Mouse (Mus musculus): Measurements from ENCODE around the gene Cdc37. TPM values are rescaled to one million over a fixed set of nuclear protein-coding genes. Genes with fewer than 3 reads are reported as not detected.

The Cdc37 gene
- polyA plus RNA-seq, 1 experiment from 2014 or later: 190 TPM

- no peaks in the 10 kb centered on the region for H3K36me3 ChIP-seq (ENCODE audit: control insufficient read depth, insufficient read depth, low read length)
- peaks cover 41% of the 10 kb centered on the region for H3K27me3 ChIP-seq (ENCODE audit: control insufficient read depth, insufficient read depth, low read length)
- H3K27ac ChIP-seq (ENCODE audit: low read depth, low read length): no peak overlapping the region
- no peak for ATAC-seq (ENCODE audit: low read depth)
- H3K4me3 ChIP-seq (ENCODE audit: low read depth, low read length): no peak overlapping the region
- no peak overlapping the region for H3K4me2 ChIP-seq (ENCODE audit: low read depth, low read length)
- H3K4me1 ChIP-seq (ENCODE audit: control insufficient read depth, insufficient read depth, low read length): peaks cover 15% of the 10 kb centered on the region
- WGBS: 34% methylated on average over 11 of the region's 11 CpGs
- no peaks in the 10 kb centered on the region for H3K9me3 ChIP-seq (ENCODE audit: control insufficient read depth, low read length)
- no peak overlapping the region for H3K9ac ChIP-seq (replicated peaks; ENCODE audit: low read depth, low read length)
Measured at GRCm38 (mm10) chr9:21163086-21164050, 13.6 kb upstream of the Cdc37 start.

DNA sequence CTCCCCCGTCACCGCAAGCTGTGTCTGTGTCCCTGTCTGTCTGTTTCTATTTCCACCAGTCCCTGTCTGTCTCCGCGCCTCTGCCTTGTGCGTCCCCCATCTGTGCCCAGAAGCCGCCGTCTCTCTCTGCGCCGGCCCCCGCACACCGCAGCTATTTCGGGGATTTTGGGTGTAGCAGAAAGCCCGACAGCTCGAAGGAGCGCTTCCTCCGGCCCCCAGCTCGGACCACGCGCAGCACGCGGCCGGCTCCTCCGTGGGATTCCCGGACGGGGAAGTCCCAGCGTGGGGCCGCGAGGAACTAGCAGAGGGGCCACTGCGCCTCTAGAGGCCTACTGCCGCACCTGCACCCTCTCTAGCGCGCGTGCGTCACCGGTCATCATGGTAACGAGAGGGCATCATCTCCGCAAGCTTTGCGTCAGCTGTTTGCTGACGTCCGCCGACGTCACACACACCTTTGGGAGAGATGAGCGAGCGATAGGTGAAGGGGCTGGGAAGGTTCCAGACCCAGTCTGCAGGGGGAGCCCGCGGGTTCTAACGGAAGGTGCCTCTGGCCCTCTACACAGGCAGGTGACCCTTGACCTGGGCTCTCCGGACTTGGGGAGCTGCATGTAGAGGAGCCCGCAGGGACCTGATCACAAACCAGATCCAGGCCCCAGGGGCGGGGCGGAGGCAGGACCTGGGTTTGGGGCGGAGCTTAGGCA lies 11.6 kb upstream of the Cdc37 start:
- ATAC-seq (ENCODE audit: low read depth): peak; percentile 66
- peaks cover 15% of the 10 kb centered on the region for H3K4me1 ChIP-seq (ENCODE audit: control insufficient read depth, insufficient read depth, low read length)
- H3K27me3 ChIP-seq (ENCODE audit: control insufficient read depth, insufficient read depth, low read length): peaks cover 33% of the 10 kb centered on the region
- no peaks in the 10 kb centered on the region for H3K9me3 ChIP-seq (ENCODE audit: control insufficient read depth, low read length)
- H3K4me3 ChIP-seq (ENCODE audit: low read depth, low read length): peak overlapping the region; percentile 45
- WGBS: under 1% methylated on average over 52 of the region's 52 CpGs
- H3K9ac ChIP-seq (replicated peaks; ENCODE audit: low read depth, low read length): peak overlapping the region; percentile 60
- H3K4me2 ChIP-seq (ENCODE audit: low read depth, low read length): peak overlapping the region; percentile 67
- H3K27ac ChIP-seq (ENCODE audit: low read depth, low read length): no peak overlapping the region
- no peaks in the 10 kb centered on the region for H3K36me3 ChIP-seq (ENCODE audit: control insufficient read depth, insufficient read depth, low read length)

GRCm38 (mm10) chr9:21154787-21155186 lies 5.0 kb upstream of the Cdc37 start:
- 94% methylated on average over 3 of the region's 3 CpGs for WGBS
- no peaks in the 10 kb centered on the region for H3K36me3 ChIP-seq (ENCODE audit: control insufficient read depth, insufficient read depth, low read length)

DNA sequence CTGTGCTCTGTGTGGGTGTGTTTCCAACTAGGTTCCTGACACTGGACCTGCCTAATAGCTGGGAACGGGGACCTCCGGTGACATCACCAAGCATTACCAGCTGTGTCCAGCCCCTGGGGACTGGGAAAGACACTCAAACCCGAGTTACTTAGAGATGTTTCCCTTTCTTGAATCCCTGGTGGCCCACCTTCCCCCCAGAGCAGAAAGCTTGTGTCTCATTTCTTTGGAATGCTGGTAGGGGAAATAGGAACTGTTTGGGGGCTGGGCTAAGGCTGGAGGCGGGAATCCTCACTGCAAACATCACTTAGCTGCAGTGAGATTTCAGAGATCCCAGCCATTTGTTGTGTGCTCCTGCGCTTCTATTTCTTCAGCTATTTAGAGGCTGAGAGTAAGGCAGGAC lies 4.1 kb upstream of the Cdc37 start:
- H3K9ac ChIP-seq (replicated peaks; ENCODE audit: low read depth, low read length): no peak overlapping the region

More at GRCm38 (mm10) chr9:21154787-21155186, 5.0 kb upstream of the Cdc37 start:
- no peak overlapping the region for H3K9ac ChIP-seq (replicated peaks; ENCODE audit: low read depth, low read length)
- no peaks in the 10 kb centered on the region for H3K27me3 ChIP-seq (ENCODE audit: control insufficient read depth, insufficient read depth, low read length)
- H3K4me1 ChIP-seq (ENCODE audit: control insufficient read depth, insufficient read depth, low read length): no peaks in the 10 kb centered on the region; the same call in 1 of the 2 replicates
- no peaks in the 10 kb centered on the region for H3K9me3 ChIP-seq (ENCODE audit: control insufficient read depth, low read length)
- no peak for ATAC-seq (ENCODE audit: low read depth)
- H3K4me2 ChIP-seq (ENCODE audit: low read depth, low read length): no peak overlapping the region
- H3K27ac ChIP-seq (ENCODE audit: low read depth, low read length): no peak overlapping the region
- no peak overlapping the region for H3K4me3 ChIP-seq (ENCODE audit: low read depth, low read length)

DNA sequence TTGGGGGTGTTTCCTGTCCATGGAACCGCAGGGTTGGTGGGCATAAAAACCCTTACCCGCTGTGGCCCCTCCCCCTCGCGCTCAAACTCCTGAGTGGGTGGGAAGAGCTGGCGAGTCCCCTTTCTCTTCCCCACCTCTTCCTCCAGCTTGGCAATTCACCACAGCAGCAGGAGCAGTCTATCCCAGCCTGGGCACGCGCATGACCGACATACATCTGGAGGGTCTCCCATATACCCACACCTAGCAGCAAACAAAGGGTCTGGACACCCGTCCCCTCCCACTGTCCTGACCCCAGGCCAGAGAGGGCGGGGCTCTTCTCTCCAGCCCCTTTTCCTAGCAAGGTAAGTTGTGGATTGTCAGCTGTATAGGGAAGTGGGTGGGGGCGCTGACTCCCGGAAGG lies 3.5 kb upstream of the Cdc37 start:
- 15% methylated on average over 12 of the region's 12 CpGs for WGBS
- no peak overlapping the region for H3K27ac ChIP-seq (ENCODE audit: low read depth, low read length)
- no peaks in the 10 kb centered on the region for H3K36me3 ChIP-seq (ENCODE audit: control insufficient read depth, insufficient read depth, low read length)
- H3K4me3 ChIP-seq (ENCODE audit: low read depth, low read length): peak overlapping the region; percentile 9; the same call in 1 of the 2 replicates
- no peak for ATAC-seq (ENCODE audit: low read depth)
- peak overlapping the region; percentile 38 for H3K4me2 ChIP-seq (ENCODE audit: low read depth, low read length)
- 0 out of 2 replicates have a peak overlapping the region, but pooled peaks have one; percentile 28 for H3K9ac ChIP-seq (replicated peaks; ENCODE audit: low read depth, low read length)
- H3K4me1 ChIP-seq (ENCODE audit: control insufficient read depth, insufficient read depth, low read length): peaks cover 10% of the 10 kb centered on the region
- H3K9me3 ChIP-seq (ENCODE audit: control insufficient read depth, low read length): no peaks in the 10 kb centered on the region
- H3K27me3 ChIP-seq (ENCODE audit: control insufficient read depth, insufficient read depth, low read length): no peaks in the 10 kb centered on the region

More for the DNA sequence above, 4.1 kb upstream of the Cdc37 start:
- Histone ChIP-seq H3K27me3 (ENCODE audit: control insufficient read depth, insufficient read depth, low read length) (no peaks in the 10 kb centered on the region), H3K4me3 (ENCODE audit: low read depth, low read length) (no peak overlapping the region; the same call in 1 of the 2 replicates), H3K4me2 (ENCODE audit: low read depth, low read length) (peak overlapping the region; percentile 38), H3K9me3 (ENCODE audit: control insufficient read depth, low read length) (no peaks in the 10 kb centered on the region), H3K4me1 (ENCODE audit: control insufficient read depth, insufficient read depth, low read length) (peaks cover 5% of the 10 kb centered on the region), H3K36me3 (ENCODE audit: control insufficient read depth, insufficient read depth, low read length) (no peaks in the 10 kb centered on the region), H3K27ac (ENCODE audit: low read depth, low read length) (no peak overlapping the region)
- no peak for ATAC-seq (ENCODE audit: low read depth)
- 16% methylated on average over 5 of the region's 5 CpGs for WGBS

GRCm38 (mm10) chr9:21152715-21153114 lies 2.9 kb upstream of the Cdc37 start:
- H3K4me3 ChIP-seq (ENCODE audit: low read depth, low read length): no peak overlapping the region
- no peak overlapping the region for H3K27ac ChIP-seq (ENCODE audit: low read depth, low read length)
- no peak overlapping the region for H3K9ac ChIP-seq (replicated peaks; ENCODE audit: low read depth, low read length)
- H3K9me3 ChIP-seq (ENCODE audit: control insufficient read depth, low read length): no peaks in the 10 kb centered on the region
- no peaks in the 10 kb centered on the region for H3K36me3 ChIP-seq (ENCODE audit: control insufficient read depth, insufficient read depth, low read length)
- peaks cover 16% of the 10 kb centered on the region for H3K4me1 ChIP-seq (ENCODE audit: control insufficient read depth, insufficient read depth, low read length)
- peak overlapping the region; percentile 38; the same call in 1 of the 2 replicates for H3K4me2 ChIP-seq (ENCODE audit: low read depth, low read length)
- H3K27me3 ChIP-seq (ENCODE audit: control insufficient read depth, insufficient read depth, low read length): no peaks in the 10 kb centered on the region
- ATAC-seq (ENCODE audit: low read depth): no peak
- WGBS: 5% methylated on average over 11 of the region's 11 CpGs

DNA sequence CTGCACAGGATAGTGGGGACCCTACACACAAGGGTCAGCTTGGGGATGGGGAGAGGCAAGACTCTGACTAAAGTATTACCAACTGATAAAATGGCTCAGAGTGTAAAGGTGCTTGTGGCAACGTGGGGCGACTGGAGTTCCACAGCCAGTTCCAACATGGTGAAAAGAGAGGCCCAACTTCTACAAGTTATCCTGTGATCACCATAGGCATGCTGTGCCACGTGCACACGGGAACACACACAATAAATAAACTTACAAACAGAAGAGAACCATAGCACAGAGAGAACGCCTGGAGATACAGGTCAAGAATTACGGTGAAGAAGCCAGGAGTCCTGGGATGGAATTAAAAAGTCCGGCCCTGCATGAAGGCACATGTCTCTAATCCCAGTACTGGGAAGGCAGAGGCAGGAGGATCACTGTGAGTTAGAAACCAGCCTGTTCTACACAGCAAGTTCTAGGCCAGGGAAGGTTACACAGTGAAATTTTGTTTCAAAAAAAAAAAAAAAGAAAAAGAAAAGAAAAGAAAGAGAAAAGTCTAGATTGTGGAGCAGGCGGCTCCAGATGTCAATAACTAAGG lies 617 bp downstream of the Cdc37 start:
- no peaks in the 10 kb centered on the region for H3K9me3 ChIP-seq (ENCODE audit: control insufficient read depth, low read length)
- peak overlapping the region; percentile 66; the same call in 1 of the 2 replicates for H3K27ac ChIP-seq (ENCODE audit: low read depth, low read length)
- H3K4me1 ChIP-seq (ENCODE audit: control insufficient read depth, insufficient read depth, low read length): peaks cover 19% of the 10 kb centered on the region
- peak overlapping the region; percentile 80 for H3K9ac ChIP-seq (replicated peaks; ENCODE audit: low read depth, low read length)
- peak overlapping the region; percentile 94 for H3K4me2 ChIP-seq (ENCODE audit: low read depth, low read length)
- 13% methylated on average over 8 of the region's 8 CpGs for WGBS
- peak overlapping the region; percentile 75 for H3K4me3 ChIP-seq (ENCODE audit: low read depth, low read length)
- H3K36me3 ChIP-seq (ENCODE audit: control insufficient read depth, insufficient read depth, low read length): peaks cover 7% of the 10 kb centered on the region; the same call in 1 of the 2 replicates
- no peaks in the 10 kb centered on the region for H3K27me3 ChIP-seq (ENCODE audit: control insufficient read depth, insufficient read depth, low read length)
- ATAC-seq (ENCODE audit: low read depth): no peak

GRCm38 (mm10) chr9:21148427-21148826 lies 1.4 kb downstream of the Cdc37 start:
- H3K27ac ChIP-seq (ENCODE audit: low read depth, low read length): no peak overlapping the region
- H3K36me3 ChIP-seq (ENCODE audit: control insufficient read depth, insufficient read depth, low read length): peaks cover 12% of the 10 kb centered on the region; the same call in 1 of the 2 replicates
- ATAC-seq (ENCODE audit: low read depth): no peak
- no peak overlapping the region for H3K9ac ChIP-seq (replicated peaks; ENCODE audit: low read depth, low read length)
- no peaks in the 10 kb centered on the region for H3K27me3 ChIP-seq (ENCODE audit: control insufficient read depth, insufficient read depth, low read length)
- no peaks in the 10 kb centered on the region for H3K9me3 ChIP-seq (ENCODE audit: control insufficient read depth, low read length)
- H3K4me1 ChIP-seq (ENCODE audit: control insufficient read depth, insufficient read depth, low read length): peaks cover 19% of the 10 kb centered on the region
- H3K4me3 ChIP-seq (ENCODE audit: low read depth, low read length): no peak overlapping the region
- peak overlapping the region; percentile 94 for H3K4me2 ChIP-seq (ENCODE audit: low read depth, low read length)

All from neural tube, embryonic 14.5 days (tissue).